Mouse (Mus musculus) E14TG2a.4 (cell line): ENCODE data around the gene Rgs12.

Source experiments
- CTCF ChIP-seq: conservative IDR thresholded peaks from 2 replicates; pipeline ENCODE4 v1.5.1; 2014; ENCODE audit warnings: low read length
- POU5F1 ChIP-seq: IDR thresholded peaks from 2 replicates; pipeline ENCODE4 v1.6.1; 2014; ENCODE audit warnings: low read length, borderline replicate concordance

- TF ChIP-seq CTCF (no peak), POU5F1 (no peak)
These were observed 16.3 kb downstream of the Rgs12 start for GRCm38 (mm10) chr5:34965531-34965930.
